Mouse (Mus musculus): ENCODE measurements around the gene Olfr1177-ps. TPM values are rescaled to one million over a fixed set of nuclear protein-coding genes. Genes with fewer than 3 reads are reported as not detected.

Olfr1177-ps gene
- not detected in 2 replicates for polyA plus RNA-seq (2015; fragmentation: Nextera tagmentation; extraction: Ambion mirVana)

GRCm38 (mm10) chr2:88346392-88346791, at the start of gene Olfr1177-ps:
TSS of gene Olfr1177-ps (minus strand) at chr2:88346492.
- no peak within 1 kb of the TSS for H3K4me3 ChIP-seq
- H3K36me3 ChIP-seq = no peaks in the 10 kb centered on the region
- H3K9me3 ChIP-seq = no peaks in the 10 kb centered on the region
- ATAC-seq (ENCODE audit: low FRiP score, low read depth) = no peak
- H3K4me2 ChIP-seq = no peak within 1 kb of the TSS
- no peak within 1 kb of the TSS for H3K27ac ChIP-seq (replicated peaks)
- no peak within 1 kb of the TSS for H3K9ac ChIP-seq
- no peaks in the 10 kb centered on the region for H3K27me3 ChIP-seq
- 89% methylated on average over 1 of the region's 1 CpGs for WGBS
- H3K4me1 ChIP-seq (replicated peaks) = no peaks in the 10 kb centered on the region

DNA sequence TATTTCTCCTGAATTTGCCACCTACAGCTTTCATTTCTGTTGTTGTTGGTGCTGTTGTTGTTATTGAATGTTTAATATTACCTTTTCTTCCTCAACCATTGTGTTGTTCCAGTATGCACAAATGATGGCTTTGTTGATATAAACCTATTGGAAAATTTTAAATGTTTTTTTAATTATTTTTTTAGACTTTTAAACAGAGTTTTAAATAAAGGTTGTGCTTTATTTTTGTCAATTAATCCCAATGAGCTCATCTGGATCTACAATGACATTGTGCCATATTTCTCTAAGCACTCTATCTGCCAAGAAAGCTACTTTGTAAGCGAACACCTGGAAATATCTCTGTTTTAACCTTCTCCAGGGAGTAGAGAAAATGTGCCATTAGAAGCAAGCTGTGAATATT, 40.5 kb upstream of the Olfr1177-ps start, which contains the start of gene Olfr1178:
Gene Olfr1178, plus strand, starts transcription at position 301 of the 400 bp plus-strand sequence.
- H3K9ac ChIP-seq = no peak within 1 kb of the TSS
- H3K4me3 ChIP-seq = no peak within 1 kb of the TSS
- H3K27me3 ChIP-seq = no peaks in the 10 kb centered on the region
- H3K27ac ChIP-seq (replicated peaks) = no peak within 1 kb of the TSS
- no peaks in the 10 kb centered on the region for H3K36me3 ChIP-seq
- H3K4me1 ChIP-seq (replicated peaks) = no peaks in the 10 kb centered on the region
- no peaks in the 10 kb centered on the region for H3K9me3 ChIP-seq
- H3K4me2 ChIP-seq = no peak within 1 kb of the TSS
- 84% methylated on average over 1 of the region's 1 CpGs for WGBS
- ATAC-seq (ENCODE audit: low FRiP score, low read depth) = no peak

- no peak overlapping the region for H3K27ac ChIP-seq (replicated peaks)
- ATAC-seq (ENCODE audit: low FRiP score, low read depth) = peak; percentile 76
- H3K27me3 ChIP-seq = no peaks in the 10 kb centered on the region
- no peak overlapping the region for H3K4me3 ChIP-seq
- 3% methylated on average over 2 of the region's 2 CpGs for WGBS
- no peaks in the 10 kb centered on the region for H3K9me3 ChIP-seq
- H3K9ac ChIP-seq = no peak overlapping the region
- H3K4me2 ChIP-seq = no peak overlapping the region
- H3K36me3 ChIP-seq = no peaks in the 10 kb centered on the region
- no peaks in the 10 kb centered on the region for H3K4me1 ChIP-seq (replicated peaks)
Observed at GRCm38 (mm10) chr2:88356304-88356703, 10.0 kb upstream of the Olfr1177-ps start.

- Histone ChIP-seq H3K4me3 (no peak within 1 kb of the TSS), H3K4me1 (replicated peaks) (no peaks in the 10 kb centered on the region), H3K27ac (replicated peaks) (no peak within 1 kb of the TSS), H3K9me3 (no peaks in the 10 kb centered on the region), H3K27me3 (no peaks in the 10 kb centered on the region), H3K4me2 (no peak within 1 kb of the TSS), H3K36me3 (no peaks in the 10 kb centered on the region), H3K9ac (no peak within 1 kb of the TSS)
- 69% methylated on average over 1 of the region's 1 CpGs for WGBS
- ATAC-seq (ENCODE audit: low FRiP score, low read depth) = no peak
Observed at GRCm38 (mm10) chr2:88336421-88336820, 9.9 kb downstream of the Olfr1177-ps start, which contains the start of gene Olfr1176. TSS of gene Olfr1176 (plus strand) at chr2:88336721.

DNA sequence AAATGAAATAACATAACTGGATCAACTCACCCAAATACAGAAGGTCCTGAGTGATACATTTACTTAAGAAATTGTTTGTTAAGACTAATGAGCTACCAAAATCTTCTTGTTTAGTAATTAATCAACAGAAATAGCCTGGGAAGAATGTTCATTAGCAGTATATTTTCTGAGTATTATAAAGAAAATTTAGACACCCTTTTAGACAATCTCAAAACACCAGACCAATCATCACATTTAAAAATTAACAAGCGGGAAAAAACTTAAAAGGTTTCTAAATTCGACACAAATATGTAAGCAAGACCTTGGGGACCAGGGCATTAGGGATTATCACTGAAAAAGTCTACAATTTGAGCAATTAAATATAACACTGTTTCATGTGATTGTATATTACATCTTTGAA, 19.2 kb downstream of the Olfr1177-ps start, which contains the start of gene Olfr1175-ps:
Gene Olfr1175-ps, minus strand, starts transcription at position 101 of the 400 bp plus-strand sequence.
- Histone ChIP-seq H3K4me1 (replicated peaks) (no peaks in the 10 kb centered on the region), H3K36me3 (no peaks in the 10 kb centered on the region), H3K27me3 (no peaks in the 10 kb centered on the region), H3K9ac (no peak within 1 kb of the TSS), H3K4me2 (no peak within 1 kb of the TSS), H3K27ac (replicated peaks) (no peak within 1 kb of the TSS), H3K9me3 (no peaks in the 10 kb centered on the region), H3K4me3 (no peak within 1 kb of the TSS)
- 92% methylated on average over 2 of the region's 2 CpGs for WGBS
- ATAC-seq (ENCODE audit: low FRiP score, low read depth) = no peak

DNA sequence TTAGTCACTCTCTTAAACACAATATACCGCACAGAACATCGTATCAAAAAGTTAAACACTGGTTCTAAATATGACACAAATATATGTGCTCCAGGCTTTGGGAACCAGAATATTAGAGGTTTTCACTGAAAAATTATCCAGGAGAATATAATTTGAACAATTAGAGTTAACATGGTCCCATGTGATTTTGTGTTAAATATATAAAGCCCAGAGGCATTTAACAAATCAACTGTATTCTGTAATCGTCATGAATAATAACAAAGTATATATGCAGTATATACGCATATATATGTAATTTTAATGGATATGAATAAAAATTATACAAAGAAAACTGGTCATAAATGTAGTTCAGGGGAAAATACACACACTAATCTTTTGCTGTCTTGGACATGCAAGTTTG, 31.3 kb downstream of the Olfr1177-ps start, which contains the start of gene Olfr1174-ps:
Gene Olfr1174-ps, minus strand, starts transcription at position 101 of the 400 bp plus-strand sequence.
- no peak for ATAC-seq (ENCODE audit: low FRiP score, low read depth)
- Histone ChIP-seq H3K9me3 (no peaks in the 10 kb centered on the region), H3K27ac (replicated peaks) (no peak within 1 kb of the TSS), H3K27me3 (no peaks in the 10 kb centered on the region), H3K36me3 (no peaks in the 10 kb centered on the region), H3K4me1 (replicated peaks) (no peaks in the 10 kb centered on the region), H3K4me2 (no peak within 1 kb of the TSS), H3K4me3 (no peak within 1 kb of the TSS), H3K9ac (no peak within 1 kb of the TSS)
- WGBS = 90% methylated on average over 4 of the region's 4 CpGs

Other genes with a start within 250 kb of the Olfr1177-ps start
- not detected in 2 replicates for gene Olfr1166, start 218.2 kb downstream of the Olfr1177-ps start, polyA plus RNA-seq (2015; fragmentation: Nextera tagmentation; extraction: Ambion mirVana)
- gene Olfr1167, start 191.3 kb downstream of the Olfr1177-ps start, polyA plus RNA-seq (2015; fragmentation: Nextera tagmentation; extraction: Ambion mirVana) = not detected in 2 replicates
- not detected in 2 replicates for gene Olfr1168, start 164.6 kb downstream of the Olfr1177-ps start, polyA plus RNA-seq (2015; fragmentation: Nextera tagmentation; extraction: Ambion mirVana)
- not detected in 2 replicates for gene Olfr1170, start 118.2 kb downstream of the Olfr1177-ps start, polyA plus RNA-seq (2015; fragmentation: Nextera tagmentation; extraction: Ambion mirVana)
- gene Olfr1173, start 66.6 kb downstream of the Olfr1177-ps start, polyA plus RNA-seq (2015; fragmentation: Nextera tagmentation; extraction: Ambion mirVana) = not detected in 2 replicates
- not detected in 2 replicates for gene Olfr1174-ps, start 31.4 kb downstream of the Olfr1177-ps start, polyA plus RNA-seq (2015; fragmentation: Nextera tagmentation; extraction: Ambion mirVana)
- gene Olfr1175-ps, start 19.3 kb downstream of the Olfr1177-ps start, polyA plus RNA-seq (2015; fragmentation: Nextera tagmentation; extraction: Ambion mirVana) = not detected in 2 replicates
- not detected in 2 replicates for gene Olfr1176, start 9.8 kb downstream of the Olfr1177-ps start, polyA plus RNA-seq (2015; fragmentation: Nextera tagmentation; extraction: Ambion mirVana)
- gene Olfr1178, start 40.6 kb upstream of the Olfr1177-ps start, polyA plus RNA-seq (2015; fragmentation: Nextera tagmentation; extraction: Ambion mirVana) = not detected in 2 replicates
- gene Olfr1179, start 60.0 kb upstream of the Olfr1177-ps start, polyA plus RNA-seq (2015; fragmentation: Nextera tagmentation; extraction: Ambion mirVana) = not detected in 2 replicates
- gene Olfr1180, start 72.7 kb upstream of the Olfr1177-ps start, polyA plus RNA-seq (2015; fragmentation: Nextera tagmentation; extraction: Ambion mirVana) = not detected in 2 replicates
- not detected in 2 replicates for gene Olfr1181, start 79.7 kb upstream of the Olfr1177-ps start, polyA plus RNA-seq (2015; fragmentation: Nextera tagmentation; extraction: Ambion mirVana)
- not detected in 2 replicates for gene Gm13757, start 102.6 kb upstream of the Olfr1177-ps start, polyA plus RNA-seq (2015; fragmentation: Nextera tagmentation; extraction: Ambion mirVana)
- gene Olfr1183, start 108.4 kb upstream of the Olfr1177-ps start, polyA plus RNA-seq (2015; fragmentation: Nextera tagmentation; extraction: Ambion mirVana) = not detected in 2 replicates
- not detected in 2 replicates for gene Olfr1184, start 137.1 kb upstream of the Olfr1177-ps start, polyA plus RNA-seq (2015; fragmentation: Nextera tagmentation; extraction: Ambion mirVana)
- gene Olfr1185-ps1, start 146.8 kb upstream of the Olfr1177-ps start, polyA plus RNA-seq (2015; fragmentation: Nextera tagmentation; extraction: Ambion mirVana) = not detected in 2 replicates
- gene Olfr1186, start 172.1 kb upstream of the Olfr1177-ps start, polyA plus RNA-seq (2015; fragmentation: Nextera tagmentation; extraction: Ambion mirVana) = not detected in 2 replicates
- not detected in 2 replicates for gene Olfr1188, start 210.4 kb upstream of the Olfr1177-ps start, polyA plus RNA-seq (2015; fragmentation: Nextera tagmentation; extraction: Ambion mirVana)
- not detected in 2 replicates for gene Olfr1189, start 240.0 kb upstream of the Olfr1177-ps start, polyA plus RNA-seq (2015; fragmentation: Nextera tagmentation; extraction: Ambion mirVana)